Mouse (Mus musculus): ENCODE measurements around the gene Elobl. TPM values are rescaled to one million over a fixed set of nuclear protein-coding genes. Genes with fewer than 3 reads are reported as not detected.

The Elobl gene
- polyA plus RNA-seq, 1 experiment from 2014 or later, result not detected

GRCm38 (mm10) chr11:88950640-88951250 is 16.0 kb downstream of the Elobl start:
- H3K4me2 ChIP-seq, result no peak overlapping the region
- H3K27ac ChIP-seq, result no peak overlapping the region
- no peak overlapping the region for H3K9ac ChIP-seq
- 93% methylated on average over 13 of the region's 13 CpGs for WGBS
- no peaks in the 10 kb centered on the region for H3K9me3 ChIP-seq (replicated peaks)
- no peak overlapping the region for H3K4me3 ChIP-seq
- H3K36me3 ChIP-seq (ENCODE audit: poor library complexity, severe bottlenecking), result peaks cover 27% of the 10 kb centered on the region
- peaks cover 19% of the 10 kb centered on the region for H3K4me1 ChIP-seq
- no peak for ATAC-seq
- H3K27me3 ChIP-seq, result no peaks in the 10 kb centered on the region

- no peaks in the 10 kb centered on the region for H3K9me3 ChIP-seq (replicated peaks)
- no peak for ATAC-seq
- H3K4me2 ChIP-seq, result no peak overlapping the region
- H3K27ac ChIP-seq, result no peak overlapping the region
- H3K27me3 ChIP-seq, result no peaks in the 10 kb centered on the region
- H3K4me3 ChIP-seq, result no peak overlapping the region
- peaks cover 34% of the 10 kb centered on the region for H3K36me3 ChIP-seq (ENCODE audit: poor library complexity, severe bottlenecking)
- WGBS, result 90% methylated on average over 8 of the region's 8 CpGs
- peaks cover 15% of the 10 kb centered on the region for H3K4me1 ChIP-seq
- no peak overlapping the region for H3K9ac ChIP-seq
These were observed 16.7 kb downstream of the Elobl start for GRCm38 (mm10) chr11:88949802-88950639.

GRCm38 (mm10) chr11:88948896-88949295 is 17.8 kb downstream of the Elobl start:
- no peak overlapping the region for H3K4me2 ChIP-seq
- no peak overlapping the region for H3K9ac ChIP-seq
- H3K27ac ChIP-seq, result no peak overlapping the region
- no peak overlapping the region for H3K4me3 ChIP-seq
- H3K4me1 ChIP-seq, result peaks cover 6% of the 10 kb centered on the region; the same call in 1 of the 2 replicates
- peaks cover 45% of the 10 kb centered on the region for H3K36me3 ChIP-seq (ENCODE audit: poor library complexity, severe bottlenecking)
- H3K27me3 ChIP-seq, result no peaks in the 10 kb centered on the region
- H3K9me3 ChIP-seq (replicated peaks), result no peaks in the 10 kb centered on the region
- WGBS, result 84% methylated on average over 8 of the region's 8 CpGs
- no peak for ATAC-seq

GRCm38 (mm10) chr11:88945971-88946585 is 20.7 kb downstream of the Elobl start:
- WGBS, result 85% methylated on average over 7 of the region's 8 CpGs
- Histone ChIP-seq H3K27me3 (no peaks in the 10 kb centered on the region), H3K4me2 (no peak overlapping the region), H3K9ac (no peak overlapping the region), H3K9me3 (replicated peaks) (no peaks in the 10 kb centered on the region), H3K4me1 (no peaks in the 10 kb centered on the region), H3K4me3 (no peak overlapping the region), H3K27ac (no peak overlapping the region), H3K36me3 (ENCODE audit: poor library complexity, severe bottlenecking) (peaks cover 41% of the 10 kb centered on the region)
- no peak for ATAC-seq

GRCm38 (mm10) chr11:88941489-88941888 is 25.2 kb downstream of the Elobl start:
- Histone ChIP-seq H3K4me1 (no peaks in the 10 kb centered on the region), H3K36me3 (ENCODE audit: poor library complexity, severe bottlenecking) (peaks cover 48% of the 10 kb centered on the region), H3K4me2 (no peak overlapping the region), H3K27me3 (no peaks in the 10 kb centered on the region), H3K9me3 (replicated peaks) (no peaks in the 10 kb centered on the region), H3K9ac (no peak overlapping the region), H3K4me3 (no peak overlapping the region), H3K27ac (no peak overlapping the region)
- no peak for ATAC-seq
- 83% methylated on average over 12 of the region's 12 CpGs for WGBS

- H3K4me3 ChIP-seq, result no peak overlapping the region
- H3K9ac ChIP-seq, result no peak overlapping the region
- no peak overlapping the region for H3K27ac ChIP-seq
- ATAC-seq, result no peak
- H3K4me1 ChIP-seq, result no peaks in the 10 kb centered on the region
- H3K36me3 ChIP-seq (ENCODE audit: poor library complexity, severe bottlenecking), result peaks cover 48% of the 10 kb centered on the region
- no peaks in the 10 kb centered on the region for H3K27me3 ChIP-seq
- no peak overlapping the region for H3K4me2 ChIP-seq
- no peaks in the 10 kb centered on the region for H3K9me3 ChIP-seq (replicated peaks)
- whole genome bisulfite sequencing, result 96% methylated on average over 4 of the region's 4 CpGs
These were observed 27.1 kb downstream of the Elobl start for GRCm38 (mm10) chr11:88939634-88940033.

- Histone ChIP-seq H3K27me3 (no peaks in the 10 kb centered on the region), H3K27ac (no peak overlapping the region), H3K4me1 (no peaks in the 10 kb centered on the region), H3K9me3 (replicated peaks) (no peaks in the 10 kb centered on the region), H3K4me2 (no peak overlapping the region), H3K9ac (no peak overlapping the region), H3K4me3 (no peak overlapping the region), H3K36me3 (ENCODE audit: poor library complexity, severe bottlenecking) (peaks cover 43% of the 10 kb centered on the region)
- 98% methylated on average over 2 of the region's 2 CpGs for WGBS
- ATAC-seq, result no peak
These were observed 28.0 kb downstream of the Elobl start for GRCm38 (mm10) chr11:88938770-88939169.

- Histone ChIP-seq H3K27me3 (no peaks in the 10 kb centered on the region), H3K4me2 (no peak overlapping the region), H3K27ac (no peak overlapping the region), H3K36me3 (ENCODE audit: poor library complexity, severe bottlenecking) (peaks cover 51% of the 10 kb centered on the region), H3K9me3 (replicated peaks) (no peaks in the 10 kb centered on the region), H3K4me1 (no peaks in the 10 kb centered on the region), H3K4me3 (no peak overlapping the region), H3K9ac (no peak overlapping the region)
- no peak for ATAC-seq
- WGBS, result 89% methylated on average over 2 of the region's 2 CpGs
These were observed 28.8 kb downstream of the Elobl start for GRCm38 (mm10) chr11:88937886-88938285.

GRCm38 (mm10) chr11:88934089-88935000 is 32.4 kb downstream of the Elobl start:
- no peaks in the 10 kb centered on the region for H3K9me3 ChIP-seq (replicated peaks)
- no peak overlapping the region for H3K27ac ChIP-seq
- no peak overlapping the region for H3K9ac ChIP-seq
- no peak overlapping the region for H3K4me3 ChIP-seq
- no peak overlapping the region for H3K4me2 ChIP-seq
- H3K27me3 ChIP-seq, result no peaks in the 10 kb centered on the region
- H3K36me3 ChIP-seq (ENCODE audit: poor library complexity, severe bottlenecking), result peaks cover 53% of the 10 kb centered on the region
- ATAC-seq, result no peak
- 93% methylated on average over 19 of the region's 19 CpGs for WGBS
- H3K4me1 ChIP-seq, result no peaks in the 10 kb centered on the region

- H3K9ac ChIP-seq, result no peak overlapping the region
- WGBS, result 96% methylated on average over 9 of the region's 9 CpGs
- ATAC-seq, result no peak
These were observed 33.7 kb downstream of the Elobl start for GRCm38 (mm10) chr11:88933030-88933429.

GRCm38 (mm10) chr11:88931692-88932530 is 34.8 kb downstream of the Elobl start:
- no peaks in the 10 kb centered on the region for H3K4me1 ChIP-seq
- no peak overlapping the region for H3K9ac ChIP-seq
- ATAC-seq, result no peak
- no peaks in the 10 kb centered on the region for H3K27me3 ChIP-seq
- no peaks in the 10 kb centered on the region for H3K9me3 ChIP-seq (replicated peaks)
- no peak overlapping the region for H3K4me3 ChIP-seq
- H3K36me3 ChIP-seq (ENCODE audit: poor library complexity, severe bottlenecking), result peaks cover 68% of the 10 kb centered on the region
- no peak overlapping the region for H3K27ac ChIP-seq
- WGBS, result 79% methylated on average over 14 of the region's 14 CpGs
- H3K4me2 ChIP-seq, result no peak overlapping the region

More at GRCm38 (mm10) chr11:88933030-88933429, 33.7 kb downstream of the Elobl start:
- H3K4me3 ChIP-seq, result no peak overlapping the region
- no peak overlapping the region for H3K27ac ChIP-seq
- H3K4me1 ChIP-seq, result no peaks in the 10 kb centered on the region
- no peaks in the 10 kb centered on the region for H3K9me3 ChIP-seq (replicated peaks)
- H3K36me3 ChIP-seq (ENCODE audit: poor library complexity, severe bottlenecking), result peaks cover 59% of the 10 kb centered on the region
- H3K4me2 ChIP-seq, result no peak overlapping the region
- H3K27me3 ChIP-seq, result no peaks in the 10 kb centered on the region
